Mouse (Mus musculus) spleen, postnatal 10 days (tissue): ENCODE measurements around the gene Efna1.
A peak's percentile ranks its signal among the peaks of the same experiment; 100 is the strongest.

ENCODE experiments used
- DNase-seq, 2 experiments: peaks; one replicate each; pipeline ENCODE4 v3.0.0; 2021 to 2022; ENCODE audit warnings: low spot score in 2 of 2

The Efna1 gene

DNA sequence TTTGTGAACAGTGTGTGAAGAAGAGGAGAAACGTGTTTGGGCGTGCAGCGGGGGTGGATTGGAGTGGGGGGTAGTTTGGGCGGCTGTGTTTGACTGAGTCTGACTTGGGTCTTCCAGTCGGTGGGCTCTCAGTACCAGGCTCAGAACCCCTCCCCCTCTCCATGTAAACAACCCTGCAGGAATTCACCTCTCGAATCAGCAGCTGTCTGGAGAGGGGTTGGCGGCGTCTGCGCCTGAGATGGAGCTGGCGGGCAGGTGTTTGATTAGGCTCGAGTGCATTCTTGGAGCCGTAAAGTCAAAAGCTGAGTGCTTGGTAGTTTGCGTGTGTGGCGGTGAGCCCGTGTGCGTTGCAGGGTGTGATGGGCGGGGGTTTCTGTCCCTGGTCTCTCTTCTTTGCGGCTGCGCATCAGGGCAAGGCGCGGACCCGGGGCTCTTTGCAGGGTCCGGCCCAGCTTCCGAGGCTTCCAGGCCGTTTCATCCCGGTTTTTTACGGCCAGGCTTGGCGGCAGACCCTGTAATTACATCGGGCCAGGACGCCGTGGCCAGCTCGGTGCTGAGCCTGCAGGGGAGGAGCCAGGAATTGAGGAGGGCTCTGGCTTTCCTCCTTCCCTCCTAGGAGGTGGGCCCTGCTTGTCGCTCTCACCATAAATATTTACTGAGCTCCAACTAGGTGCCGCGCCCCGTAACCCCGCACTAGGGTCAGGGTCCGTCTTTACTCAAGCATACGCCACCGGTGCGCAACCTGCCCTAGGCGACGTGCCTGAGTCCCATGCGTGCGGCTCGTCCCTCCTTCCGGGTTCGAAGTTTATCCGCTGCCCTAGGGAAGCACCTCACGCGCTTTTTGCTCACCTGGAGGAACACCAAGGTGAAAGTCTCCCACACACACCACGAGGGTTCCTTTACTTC, at the start of gene Efna1:
Efna1 (minus strand) TSS at position 537 of the 906 bp plus-strand sequence.
- DNase-seq, result peak in 1 of 2 experiments; percentile 25

DNA sequence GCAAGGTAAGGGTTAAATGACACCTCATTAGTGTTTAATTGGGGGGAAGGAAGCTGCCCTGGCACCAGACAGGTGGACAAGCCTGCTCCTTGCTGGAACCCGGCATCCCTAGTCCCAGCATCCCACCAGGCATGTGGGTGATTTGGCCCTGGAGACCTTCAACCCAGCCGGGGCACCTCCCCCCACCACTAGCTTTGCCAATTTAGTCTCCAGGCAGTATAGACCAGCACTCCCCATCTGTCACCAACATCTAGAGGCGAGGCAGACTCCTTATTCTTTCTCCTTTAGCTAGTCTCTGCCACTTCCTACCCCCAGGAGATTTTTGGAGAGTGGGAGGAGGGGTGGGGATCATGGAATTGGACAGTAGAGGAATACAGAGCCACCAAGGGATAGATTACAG, 49.4 kb upstream of the Efna1 start:
- no peak for DNase-seq

DNA sequence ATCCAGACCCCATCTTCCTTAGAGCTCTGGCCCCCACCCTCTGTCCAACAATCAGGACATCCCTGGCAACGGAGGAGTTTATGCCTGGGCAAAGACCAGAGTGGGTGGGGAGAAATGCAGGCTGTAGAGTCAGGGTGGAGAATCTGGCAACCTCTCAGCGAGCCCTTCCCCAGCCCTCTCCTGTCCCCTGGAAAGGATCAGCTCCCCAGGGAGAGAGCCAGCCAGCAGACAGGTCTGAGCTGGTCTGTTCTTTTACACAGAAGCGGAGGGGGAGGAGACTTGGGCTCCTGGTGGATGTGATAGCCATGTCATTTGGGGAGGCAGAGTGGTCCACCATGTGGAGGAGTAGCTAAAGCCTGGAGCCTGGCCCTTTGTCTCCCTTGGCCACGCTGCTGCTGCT, 47.7 kb upstream of the Efna1 start:
- no peak for DNase-seq

DNA sequence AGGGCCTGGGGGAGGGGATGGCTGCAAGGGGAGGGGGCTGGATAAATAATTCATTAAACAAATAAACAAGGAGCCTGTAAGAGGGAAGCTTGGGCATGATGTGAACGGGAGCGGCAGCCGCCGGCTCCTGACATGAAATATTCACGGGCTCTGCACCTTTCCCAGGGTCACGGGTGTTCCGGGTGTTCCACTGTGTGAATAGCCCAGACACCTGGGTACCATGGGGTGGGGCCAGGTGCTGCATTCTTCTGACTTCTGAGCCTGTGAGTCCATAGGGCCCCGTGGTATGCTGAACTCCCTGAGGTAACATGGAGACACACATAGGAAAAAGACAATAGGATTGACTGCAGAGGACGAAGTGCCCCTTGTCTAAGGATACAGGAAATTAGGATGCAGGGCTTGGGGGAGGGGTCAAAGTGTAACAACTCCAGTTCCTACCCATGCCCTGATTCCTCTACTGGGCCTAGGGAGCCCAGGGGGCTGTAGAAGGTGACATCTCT, 46.5 kb upstream of the Efna1 start:
- DNase-seq, result no peak

DNA sequence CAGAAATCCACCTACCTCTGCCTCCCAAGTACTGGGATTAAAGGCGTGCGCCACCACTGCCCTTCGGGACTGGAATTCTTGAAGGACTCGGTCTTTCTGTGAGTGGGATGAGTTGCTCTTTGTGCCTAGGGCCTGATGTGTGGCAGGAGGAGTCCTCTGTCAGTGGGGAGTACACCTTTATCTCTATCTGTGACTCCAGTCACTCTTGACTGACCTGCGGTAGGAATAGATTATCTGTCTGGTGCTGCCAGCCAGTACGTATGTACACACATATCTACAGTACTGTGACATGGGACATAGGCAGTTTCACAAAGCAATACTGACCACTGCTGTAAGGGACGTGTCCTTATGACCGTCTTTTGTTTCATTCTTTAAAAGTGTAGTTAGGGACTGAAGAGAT, 44.9 kb upstream of the Efna1 start:
- DNase-seq, result no peak

DNA sequence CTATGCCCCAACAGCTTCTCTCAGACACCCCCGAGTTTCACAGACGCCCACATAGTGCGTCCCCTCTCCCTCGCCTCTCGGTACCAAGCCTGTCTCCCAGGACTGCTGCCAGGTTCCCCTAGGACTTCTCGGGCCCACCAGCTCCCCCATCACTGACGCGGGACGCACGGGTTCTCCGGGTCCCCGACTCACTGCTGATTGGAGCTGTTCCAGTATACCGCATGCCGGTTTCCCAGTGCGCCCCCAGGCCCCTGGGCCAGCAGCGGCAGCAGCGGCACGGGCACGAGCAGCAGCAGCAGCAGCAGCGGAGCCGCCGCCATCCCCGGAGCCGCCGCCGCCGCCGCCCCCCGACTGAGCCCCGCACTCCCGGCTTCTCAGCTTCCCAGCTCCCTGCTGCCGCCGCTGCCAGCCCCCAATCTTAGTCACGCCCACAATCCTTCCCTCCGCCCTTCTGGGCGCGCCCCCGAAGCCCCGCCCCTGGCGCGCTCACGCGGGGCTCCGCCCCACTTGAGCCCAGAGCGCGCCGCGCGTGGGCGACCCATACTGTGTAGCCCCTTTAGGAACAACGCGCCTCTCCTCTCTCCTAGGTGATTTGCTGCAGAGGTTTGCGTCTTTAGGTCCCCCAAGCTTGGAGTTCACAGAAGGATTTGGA, 41.7 kb upstream of the Efna1 start, which contains the start of gene Efna3:
Efna3 (minus strand) TSS at position 452 of the 652 bp plus-strand sequence.
- peak in 1 of 2 experiments; percentile 47 for DNase-seq

DNA sequence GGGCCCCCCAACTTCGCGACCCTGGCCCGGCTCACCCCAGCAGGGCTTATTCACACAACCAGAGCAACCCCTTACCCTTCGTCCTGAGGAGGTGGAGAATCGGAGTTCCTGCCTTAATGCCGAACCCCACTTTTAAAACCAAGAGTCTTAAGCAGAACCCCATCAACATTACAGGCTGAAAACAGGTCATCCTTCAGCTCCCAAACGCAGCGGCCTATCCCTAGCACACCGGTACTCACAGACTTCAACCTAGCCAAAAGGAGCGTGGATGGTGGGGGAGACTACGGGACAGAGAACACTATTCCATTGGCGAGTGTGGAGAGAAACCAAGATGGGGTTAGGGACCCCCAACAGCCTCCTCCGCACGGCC, 41.2 kb upstream of the Efna1 start:
- no peak for DNase-seq

DNA sequence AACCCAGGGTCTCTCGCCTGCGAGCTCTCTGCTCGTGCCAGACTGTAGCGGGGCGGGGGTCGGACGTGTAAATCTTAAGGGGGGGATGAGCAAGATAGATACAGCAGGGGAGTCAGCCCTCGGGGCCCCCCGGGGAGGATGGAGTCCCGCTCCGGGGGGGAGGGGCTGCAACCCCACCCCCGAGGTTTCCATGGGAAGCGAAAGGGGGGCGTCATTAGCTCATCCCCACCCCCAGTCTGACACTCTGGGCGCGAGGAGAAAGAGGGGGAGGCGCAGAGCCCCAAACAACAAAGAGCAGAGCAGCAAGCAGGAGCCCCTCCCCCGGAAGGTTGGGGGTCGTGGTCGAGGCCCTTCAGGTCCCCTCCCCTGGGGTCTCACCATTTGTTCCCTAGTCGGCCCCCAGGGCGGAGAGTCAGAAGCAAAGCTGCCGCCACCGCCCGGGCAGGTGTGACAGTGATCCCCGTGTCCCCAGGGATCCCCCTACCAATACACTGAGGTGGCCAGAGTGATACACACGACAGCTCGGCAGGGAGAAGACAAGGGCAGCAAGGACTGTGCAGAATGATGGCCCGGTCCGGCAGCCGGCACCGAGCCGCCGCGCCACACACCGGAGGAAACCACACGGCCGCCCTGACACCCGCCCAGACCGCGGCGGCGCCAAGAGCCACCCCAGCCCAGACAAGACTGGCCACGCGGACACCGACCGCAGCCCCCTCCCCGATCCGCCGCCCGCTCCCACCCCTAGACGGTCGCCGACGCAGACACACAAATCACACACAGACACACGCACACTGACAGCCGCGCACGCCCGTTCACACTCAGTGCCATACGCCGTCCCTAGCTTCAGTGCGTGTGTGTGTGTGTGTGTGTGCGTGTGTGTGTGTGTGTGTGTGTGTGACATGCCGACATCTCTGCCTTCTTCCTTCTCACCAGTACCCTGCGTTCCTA, 40.5 kb upstream of the Efna1 start:
- DNase-seq, result peak in 1 of 2 experiments; percentile 37

DNA sequence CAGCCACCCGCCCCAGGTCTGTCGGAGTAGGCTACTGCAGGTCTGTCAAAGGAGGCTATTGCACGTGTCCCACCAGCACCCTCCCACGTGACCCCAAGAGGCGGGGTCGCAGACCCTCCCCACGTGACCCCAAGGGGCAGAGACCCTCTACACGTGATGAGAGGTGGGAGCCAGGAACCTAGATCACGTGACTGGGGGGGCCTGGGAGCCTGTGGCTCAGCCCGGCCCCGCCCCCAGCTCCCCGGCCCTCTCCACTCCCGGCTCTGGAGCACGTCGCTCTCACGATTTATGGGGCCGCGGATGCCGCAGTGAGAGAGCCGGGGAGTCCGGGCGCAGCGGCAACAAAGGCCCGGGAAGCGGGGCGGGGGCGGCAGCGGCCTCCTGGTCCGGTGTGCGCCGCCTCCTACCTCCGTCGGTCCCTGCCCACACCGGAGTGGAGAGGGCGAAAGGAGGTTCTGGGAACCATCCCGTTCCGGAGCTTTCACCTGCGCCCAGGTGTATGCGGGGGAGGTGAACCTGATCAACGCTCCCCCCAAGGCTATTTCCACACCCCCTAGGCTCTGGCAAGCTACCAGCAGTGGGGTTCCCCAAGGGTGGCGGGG, 39.7 kb upstream of the Efna1 start:
- DNase-seq, result no peak

DNA sequence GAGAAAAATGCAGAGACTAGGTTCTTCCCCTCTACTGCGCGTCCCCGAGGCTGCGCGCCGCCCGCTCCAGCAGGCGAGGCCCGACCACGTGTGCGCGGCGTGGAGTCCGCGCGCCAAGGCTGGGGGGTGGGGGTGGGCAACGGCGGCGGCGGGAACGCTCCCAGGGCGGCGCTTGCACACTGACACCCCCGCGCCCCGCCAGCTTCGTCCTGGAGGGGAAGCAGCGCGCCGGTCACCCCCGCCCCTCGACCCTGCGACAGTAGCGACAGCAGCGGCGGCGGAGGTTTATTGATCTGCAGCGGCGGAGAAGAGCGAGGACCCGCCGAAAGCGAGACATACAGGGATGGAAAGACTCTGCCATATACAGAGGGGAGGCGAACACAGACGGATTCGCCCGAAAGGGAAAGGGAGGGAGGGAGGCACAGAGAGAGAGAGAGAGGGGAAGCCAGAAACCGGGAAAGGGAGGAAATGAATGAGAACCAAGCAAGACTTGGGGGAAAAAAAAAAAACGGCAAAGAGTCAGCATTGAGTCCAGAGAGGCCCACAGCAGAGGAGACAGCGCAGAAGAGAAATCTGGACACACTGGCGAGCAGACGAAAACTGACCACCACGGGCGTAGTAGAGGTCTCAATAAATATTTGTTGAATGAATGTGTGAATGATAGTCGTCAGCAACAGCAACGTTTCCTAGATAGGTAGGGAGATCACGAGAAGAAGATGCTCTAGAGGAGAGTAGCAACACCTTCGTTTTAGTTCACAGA, 38.8 kb upstream of the Efna1 start:
- no peak for DNase-seq

DNA sequence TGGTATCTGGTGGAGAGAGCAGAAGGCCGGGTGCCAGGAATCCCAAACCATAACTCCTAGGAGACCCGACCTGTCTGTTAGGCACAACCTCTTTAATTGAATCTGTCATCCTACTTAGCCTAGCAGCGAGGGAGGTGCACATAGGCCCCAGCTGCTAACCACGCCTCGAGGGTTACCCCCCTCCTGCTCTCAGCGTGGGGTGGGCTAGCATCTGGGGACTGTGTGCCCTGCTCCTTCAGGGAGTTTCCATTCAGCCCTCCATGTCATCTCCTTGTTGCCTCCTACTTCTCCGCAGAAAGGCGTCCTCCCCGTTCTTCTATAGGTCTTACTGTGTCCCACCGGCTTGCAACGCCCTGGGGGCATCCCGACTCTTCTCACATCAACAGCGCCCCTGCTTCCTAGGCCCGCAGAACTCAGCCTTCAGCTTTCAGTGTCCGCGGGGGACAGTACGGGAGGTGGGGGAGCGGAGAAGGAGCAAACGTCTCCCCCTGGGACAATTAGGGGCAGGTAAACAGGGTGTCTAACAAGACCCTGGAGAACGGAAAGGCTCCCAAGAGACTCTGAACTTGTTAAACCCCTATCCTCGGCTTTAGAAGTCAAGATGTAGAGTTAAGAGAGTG, 38.1 kb upstream of the Efna1 start:
- no peak for DNase-seq

DNA sequence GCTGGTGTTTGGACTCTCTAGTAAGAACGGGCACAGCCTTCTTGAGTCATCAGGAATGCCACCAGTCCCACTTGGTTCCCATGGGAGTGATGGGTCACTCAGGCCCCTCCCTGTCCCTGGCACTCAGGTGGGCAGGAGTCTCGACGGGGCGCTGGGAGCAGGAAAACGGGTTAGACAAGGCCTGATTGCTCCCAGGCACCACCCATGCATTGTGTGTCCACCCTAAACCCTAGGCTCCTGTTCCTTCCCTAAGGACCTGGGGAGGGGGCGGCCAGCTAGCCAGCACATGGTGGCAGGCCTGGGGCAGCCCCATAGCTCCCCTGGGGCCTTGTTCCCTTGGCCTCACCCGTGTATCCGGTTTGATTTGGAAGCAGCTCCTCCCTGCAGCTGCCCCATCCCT, 37.4 kb upstream of the Efna1 start:
- no peak for DNase-seq

DNA sequence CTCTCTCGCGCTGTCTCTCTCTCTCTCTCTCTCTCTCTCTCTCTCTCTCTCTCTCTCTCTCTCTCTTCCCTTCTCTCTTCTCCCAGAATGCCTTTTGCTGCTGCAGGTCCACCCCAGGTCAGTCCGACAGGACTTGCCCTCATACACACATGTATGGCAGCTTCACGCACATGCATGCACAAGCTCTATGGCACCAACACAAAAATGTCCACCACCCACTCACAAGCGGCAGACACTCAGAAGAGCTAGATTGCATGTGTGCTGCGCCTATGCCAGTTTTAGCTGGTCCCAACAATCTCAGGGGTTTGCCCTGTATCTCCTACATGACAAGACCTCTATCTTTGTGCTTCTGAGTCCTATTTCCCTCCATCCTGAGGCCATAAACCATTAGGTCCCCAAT, 36.3 kb upstream of the Efna1 start:
- no peak for DNase-seq

DNA sequence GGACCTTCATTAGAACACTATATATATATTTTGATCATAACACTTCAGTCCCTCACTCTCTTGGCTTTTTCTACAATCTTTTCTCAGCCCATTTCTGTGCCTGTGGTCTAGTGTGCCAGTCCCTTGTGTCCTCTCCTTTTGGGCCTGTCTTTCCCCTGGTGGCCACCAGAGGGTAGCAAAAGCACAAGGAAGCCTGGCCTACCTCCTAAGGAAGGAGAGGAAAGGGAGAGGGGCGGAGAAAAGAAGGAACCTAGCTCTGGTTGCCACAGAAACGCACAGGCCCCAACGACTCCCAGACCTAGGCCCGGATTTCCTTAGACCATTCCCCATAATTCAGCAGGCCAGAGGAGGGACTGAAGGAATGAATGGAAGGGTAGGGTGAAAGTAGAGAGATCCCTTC, 35.9 kb upstream of the Efna1 start:
- DNase-seq, result peak; percentile 68 to 80

DNA sequence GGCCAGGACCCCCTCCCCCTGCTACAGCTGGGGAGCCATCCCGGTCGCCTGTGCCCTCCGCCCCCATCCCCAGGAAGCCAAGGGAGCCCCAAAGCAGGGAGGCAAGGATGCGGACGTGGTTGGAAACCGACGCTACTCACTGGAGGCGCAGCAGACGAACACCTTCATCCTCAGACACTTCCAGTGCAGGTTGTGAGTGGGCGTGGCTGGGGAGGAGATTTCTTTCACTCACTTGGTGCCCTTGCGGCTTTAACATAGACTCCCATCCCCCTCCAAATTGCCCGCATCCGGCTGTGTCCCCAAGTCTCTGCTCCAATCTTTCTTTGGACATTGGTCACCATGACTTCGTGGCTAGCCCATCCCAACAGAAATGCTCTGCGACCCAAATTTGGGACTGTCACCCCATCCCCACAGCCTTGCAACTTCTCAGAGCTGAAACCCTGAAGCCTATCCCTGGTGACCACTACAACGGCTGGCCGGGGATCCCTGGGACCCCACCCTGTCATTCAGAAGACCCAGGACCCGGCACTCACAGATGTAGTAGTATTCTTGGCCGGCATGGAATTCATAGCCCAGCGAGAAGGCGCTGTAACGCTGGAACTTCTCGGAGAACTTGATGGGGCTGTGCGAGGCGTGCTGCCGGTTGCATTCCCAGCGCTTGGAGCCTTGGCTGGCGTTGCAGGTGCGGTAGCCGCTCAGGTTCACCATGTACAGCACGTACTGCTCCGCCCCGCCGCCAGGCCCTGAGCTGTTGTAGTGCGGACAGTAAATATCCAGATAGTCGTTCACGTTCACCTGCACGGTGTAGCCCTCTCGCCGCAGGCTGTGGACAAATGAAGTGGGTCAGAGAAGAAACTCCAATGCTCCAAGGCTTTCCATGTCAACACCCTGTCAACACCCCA, 35.2 kb upstream of the Efna1 start:
- DNase-seq, result peak in 1 of 2 experiments; percentile 34

DNA sequence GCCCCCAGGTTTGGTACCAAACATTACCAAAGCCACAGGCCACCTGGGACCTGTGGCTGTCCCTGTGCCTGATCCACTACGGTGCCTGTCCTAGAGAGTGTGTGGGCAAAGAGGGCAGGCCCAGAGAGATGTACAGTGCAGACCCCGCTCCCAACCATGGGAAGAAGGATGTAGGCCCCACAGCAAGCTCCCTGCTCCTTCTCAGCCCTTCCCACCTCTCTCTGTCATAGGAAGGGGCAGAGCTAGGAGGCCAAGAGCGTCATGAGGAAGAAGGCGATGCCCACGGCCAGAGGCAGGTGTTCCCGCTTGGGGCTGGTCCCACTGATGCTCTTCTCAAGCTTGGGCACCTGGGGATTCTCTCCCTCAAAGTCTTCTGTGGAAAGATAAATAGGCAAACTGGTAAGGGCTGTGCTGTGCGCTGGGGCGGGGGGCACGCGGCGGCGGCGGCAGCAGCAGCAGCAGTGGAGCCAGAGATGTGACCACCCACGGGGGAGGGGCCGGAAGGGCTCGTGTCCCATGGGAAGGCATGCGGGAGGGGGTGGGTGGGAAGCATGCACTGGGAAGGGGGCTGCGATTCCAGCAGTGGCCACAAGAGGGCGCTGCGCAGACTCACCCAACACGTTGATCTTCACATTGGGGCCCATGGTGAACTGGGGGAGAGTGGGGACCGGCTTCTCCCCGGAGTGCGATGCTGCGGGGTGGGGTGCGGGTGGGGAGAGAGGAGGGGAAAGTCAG, 34.4 kb upstream of the Efna1 start:
- peak; percentile 58 to 79 for DNase-seq

DNA sequence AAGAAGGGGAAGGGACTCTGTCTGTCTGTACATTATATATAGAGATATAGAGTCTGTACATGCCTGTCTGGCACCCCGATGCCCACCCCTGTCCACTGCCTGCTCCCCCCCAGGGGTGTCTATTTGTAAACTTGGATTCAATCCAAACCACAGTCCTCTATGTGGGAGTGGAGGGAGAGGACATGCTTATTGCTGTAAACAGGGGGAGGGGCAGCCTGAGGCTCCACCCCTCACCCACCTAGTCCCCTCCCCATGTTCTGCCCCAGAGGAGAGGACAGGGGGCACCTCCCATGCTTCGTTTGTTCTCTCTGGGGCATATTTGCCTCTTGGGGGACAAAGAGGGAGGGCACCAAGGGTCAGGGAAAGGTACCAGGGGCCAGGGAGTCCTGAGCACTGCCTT, 33.8 kb upstream of the Efna1 start:
- DNase-seq, result no peak

DNA sequence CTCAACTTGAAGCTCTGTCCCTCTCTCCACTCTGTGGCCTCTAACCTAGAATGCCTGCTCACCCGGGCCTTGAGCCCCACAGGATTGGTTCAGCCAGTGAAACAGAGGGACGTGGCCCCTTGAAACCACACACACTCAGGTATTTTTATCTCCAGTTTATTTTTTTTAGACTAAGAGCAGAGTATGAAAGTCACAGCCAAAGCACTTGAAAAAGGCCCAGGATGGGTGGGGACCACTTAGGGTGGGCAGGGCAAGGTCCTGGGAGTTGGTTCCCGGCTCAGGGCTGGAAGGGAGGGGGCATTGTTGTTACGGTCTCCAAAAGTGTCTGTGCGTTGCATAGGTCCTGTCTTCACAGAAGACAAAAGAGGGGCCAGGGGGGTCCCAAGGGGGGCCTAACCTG, 33.4 kb upstream of the Efna1 start:
- DNase-seq, result no peak
